ENCODE assay signal across 15 mouse cellular contexts in genomic region chr3:78948700-78949099, GRCm38 (mm10).
DNase-seq lines count a peak whose midpoint lies in the region; ATAC-seq lines count a peak whose summit lies in the region.
"Had no signal": no experiment of that assay in that cellular context is flagged by ENCODE, and none has a peak within 500 bp of the region (broad histone marks: within the 10 kb centered on the region; RNA-seq: fewer than 3 reads in every experiment).

No protein-coding gene starts in this region.

- H3K4me3 ChIP-seq in forebrain, embryonic 13.5 days, result no peak overlapping the region
- no peak overlapping the region for H3K4me3 ChIP-seq in forebrain, embryonic 14.5 days (ENCODE audit: low read depth, low read length)
- no peak overlapping the region for H3K4me3 ChIP-seq in midbrain, embryonic 11.5 days (ENCODE audit: low read depth, low read length)
- no peak overlapping the region for H3K4me3 ChIP-seq in midbrain, embryonic 10.5 days
- no peak overlapping the region for H3K4me3 ChIP-seq in midbrain, embryonic 16.5 days (ENCODE audit: low read depth, low read length)
- H3K4me3 ChIP-seq: erythroblast, embryonic 14.5 days; kidney, embryonic 15.5 days; limb, embryonic 13.5 days; lung, embryonic 15.5 days; stomach, embryonic 15.5 days had no signal

- 93% methylated on average over 9 of the region's 9 CpGs for WGBS in forebrain, embryonic 13.5 days
- 91% methylated on average over 9 of the region's 9 CpGs for WGBS in forebrain, embryonic 14.5 days
- WGBS in midbrain, embryonic 11.5 days, result 91% methylated on average over 9 of the region's 9 CpGs
- 88% methylated on average over 9 of the region's 9 CpGs for WGBS in midbrain, embryonic 10.5 days
- WGBS in midbrain, embryonic 16.5 days, result 89% methylated on average over 9 of the region's 9 CpGs

- no peak overlapping the region for H3K9ac ChIP-seq in forebrain, embryonic 13.5 days
- no peak overlapping the region for H3K9ac ChIP-seq in forebrain, embryonic 14.5 days (ENCODE audit: low read length)
- no peak overlapping the region for H3K9ac ChIP-seq in midbrain, embryonic 11.5 days (ENCODE audit: low read length)
- H3K9ac ChIP-seq in midbrain, embryonic 16.5 days (ENCODE audit: low read depth, low read length), result no peak overlapping the region
- H3K9ac ChIP-seq: hindbrain, embryonic 14.5 days; kidney, embryonic 15.5 days; limb, embryonic 13.5 days; lung, embryonic 15.5 days; stomach, embryonic 15.5 days had no signal

- ATAC-seq in forebrain, embryonic 13.5 days, result 0 out of 2 replicates have a peak, but pooled peaks have one; percentile 50
- no peak for ATAC-seq in forebrain, embryonic 14.5 days
- peak; percentile 42; the same call in 1 of the 2 replicates for ATAC-seq in midbrain, embryonic 11.5 days (ENCODE audit: low FRiP score)
- peak; percentile 37; the same call in 1 of the 2 replicates for ATAC-seq in midbrain, embryonic 16.5 days
- ATAC-seq in megakaryocyte-erythroid progenitor cell, adult 5-6 weeks (replicated peaks; ENCODE audit: low FRiP score, low TSS enrichment, poor library complexity, severe bottlenecking), result no peak

- H3K9me3 ChIP-seq in forebrain, embryonic 13.5 days (replicated peaks), result no peaks in the 10 kb centered on the region
- H3K9me3 ChIP-seq in forebrain, embryonic 14.5 days (replicated peaks; ENCODE audit: control insufficient read depth, low read length), result no peaks in the 10 kb centered on the region
- H3K9me3 ChIP-seq in midbrain, embryonic 11.5 days (ENCODE audit: control insufficient read depth, low read length), result no peaks in the 10 kb centered on the region
- no peaks in the 10 kb centered on the region for H3K9me3 ChIP-seq in midbrain, embryonic 10.5 days (replicated peaks)
- H3K9me3 ChIP-seq in midbrain, embryonic 16.5 days (replicated peaks; ENCODE audit: control insufficient read depth, low read length, poor library complexity, severe bottlenecking), result no peaks in the 10 kb centered on the region
- H3K9me3 ChIP-seq: kidney, embryonic 15.5 days; limb, embryonic 13.5 days; lung, embryonic 15.5 days; stomach, embryonic 15.5 days had no signal

- H3K27me3 ChIP-seq in forebrain, embryonic 13.5 days, result no peaks in the 10 kb centered on the region
- H3K27me3 ChIP-seq in forebrain, embryonic 14.5 days (replicated peaks; ENCODE audit: control insufficient read depth, insufficient read depth, low read length), result no peaks in the 10 kb centered on the region
- no peaks in the 10 kb centered on the region for H3K27me3 ChIP-seq in midbrain, embryonic 11.5 days (ENCODE audit: control insufficient read depth, insufficient read depth, low read length)
- H3K27me3 ChIP-seq in midbrain, embryonic 10.5 days (ENCODE audit: low read depth, poor library complexity, severe bottlenecking), result no peaks in the 10 kb centered on the region
- no peaks in the 10 kb centered on the region for H3K27me3 ChIP-seq in midbrain, embryonic 16.5 days (ENCODE audit: control insufficient read depth, insufficient read depth, low read depth, low read length)
- H3K27me3 ChIP-seq: kidney, embryonic 15.5 days; limb, embryonic 13.5 days; lung, embryonic 15.5 days; stomach, embryonic 15.5 days had no signal

- no peaks in the 10 kb centered on the region for H3K36me3 ChIP-seq in forebrain, embryonic 13.5 days (ENCODE audit: poor library complexity, severe bottlenecking)
- H3K36me3 ChIP-seq in forebrain, embryonic 14.5 days (ENCODE audit: control insufficient read depth, insufficient read depth, low read length), result no peaks in the 10 kb centered on the region
- H3K36me3 ChIP-seq in midbrain, embryonic 11.5 days (ENCODE audit: control insufficient read depth, insufficient read depth, low read length), result no peaks in the 10 kb centered on the region
- H3K36me3 ChIP-seq in midbrain, embryonic 10.5 days, result no peaks in the 10 kb centered on the region
- H3K36me3 ChIP-seq in midbrain, embryonic 16.5 days (ENCODE audit: control insufficient read depth, insufficient read depth, low read length), result no peaks in the 10 kb centered on the region
- H3K36me3 ChIP-seq: kidney, embryonic 15.5 days; limb, embryonic 13.5 days; lung, embryonic 15.5 days; stomach, embryonic 15.5 days had no signal

- H3K27ac ChIP-seq in forebrain, embryonic 13.5 days, result no peak overlapping the region
- H3K27ac ChIP-seq in forebrain, embryonic 14.5 days (ENCODE audit: low read depth, low read length), result no peak overlapping the region
- no peak overlapping the region for H3K27ac ChIP-seq in midbrain, embryonic 11.5 days (ENCODE audit: low read depth, low read length)
- H3K27ac ChIP-seq in midbrain, embryonic 10.5 days (replicated peaks), result no peak overlapping the region
- no peak overlapping the region for H3K27ac ChIP-seq in midbrain, embryonic 16.5 days (ENCODE audit: low read length)
- H3K27ac ChIP-seq: hindbrain, embryonic 14.5 days; kidney, embryonic 15.5 days; limb, embryonic 13.5 days; lung, embryonic 15.5 days; stomach, embryonic 15.5 days had no signal

- no peaks in the 10 kb centered on the region for H3K4me1 ChIP-seq in forebrain, embryonic 13.5 days
- H3K4me1 ChIP-seq in forebrain, embryonic 14.5 days (ENCODE audit: control insufficient read depth, insufficient read depth, low read length), result no peaks in the 10 kb centered on the region
- H3K4me1 ChIP-seq in midbrain, embryonic 11.5 days (ENCODE audit: control insufficient read depth, insufficient read depth, low read length), result no peaks in the 10 kb centered on the region
- H3K4me1 ChIP-seq in midbrain, embryonic 10.5 days, result no peaks in the 10 kb centered on the region
- no peaks in the 10 kb centered on the region for H3K4me1 ChIP-seq in midbrain, embryonic 16.5 days (ENCODE audit: control insufficient read depth, insufficient read depth, low read length)
- H3K4me1 ChIP-seq: kidney, embryonic 15.5 days; limb, embryonic 13.5 days; lung, embryonic 15.5 days; stomach, embryonic 15.5 days had no signal

- no peak overlapping the region for H3K4me2 ChIP-seq in forebrain, embryonic 13.5 days
- no peak overlapping the region for H3K4me2 ChIP-seq in forebrain, embryonic 14.5 days (ENCODE audit: low read length)
- no peak overlapping the region for H3K4me2 ChIP-seq in midbrain, embryonic 11.5 days
- no peak overlapping the region for H3K4me2 ChIP-seq in midbrain, embryonic 16.5 days (ENCODE audit: low read length)
- H3K4me2 ChIP-seq: hindbrain, embryonic 14.5 days; kidney, embryonic 15.5 days; limb, embryonic 13.5 days; liver, embryonic 11.5 days; lung, embryonic 15.5 days; stomach, embryonic 15.5 days had no signal

- no peak for DNase-seq in forebrain, embryonic 14.5 days (ENCODE audit: low spot score)
- no peak for DNase-seq in midbrain, embryonic 11.5 days (ENCODE audit: low spot score, missing footprints)
- DNase-seq in midbrain, embryonic 10.5 days (ENCODE audit: low spot score), result no peak
- DNase-seq in R1 (ENCODE audit: low read depth, low spot score), result peak; percentile 14
- DNase-seq: cerebellum, adult 11-12 months had no signal

Comparison
In these comparisons a context has a peak if more than half of its experiments do, and no peak if none do; other contexts are left out.
1. ATAC-seq: peak in forebrain, embryonic 13.5 days (single experiment), midbrain, embryonic 11.5 days (single experiment) and midbrain, embryonic 16.5 days (single experiment); none in forebrain, embryonic 14.5 days (single experiment) and megakaryocyte-erythroid progenitor cell, adult 5-6 weeks (single experiment).